ENCODE assay signal across 9 mouse cellular contexts in the genomic region with DNA sequence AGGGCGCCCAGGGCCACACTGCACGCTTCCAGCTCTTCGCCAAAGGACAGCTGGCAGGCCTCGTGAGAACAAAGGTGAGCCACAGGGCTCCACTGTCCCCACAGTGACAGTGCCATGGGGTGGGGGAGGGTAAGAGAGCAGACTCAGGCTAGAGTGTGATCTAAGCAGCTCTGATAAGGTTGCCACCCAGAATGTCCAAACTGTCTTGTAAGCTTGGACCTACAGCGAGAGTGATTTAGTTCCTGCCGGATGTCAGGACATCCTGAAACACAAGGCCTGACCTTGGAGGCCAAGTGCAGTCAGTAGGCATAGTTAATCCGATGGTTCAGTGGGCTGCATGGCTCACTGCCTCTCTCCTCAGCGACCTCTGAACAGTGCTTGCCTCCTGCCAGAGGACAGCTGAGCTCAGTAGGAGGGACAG. TPM values are rescaled to one million over a fixed set of nuclear protein-coding genes. Genes with fewer than 3 reads are reported as not detected.
DNase-seq lines count a peak whose midpoint lies in the region; ATAC-seq and TF ChIP-seq lines count a peak whose summit lies in the region.
"Had no signal": no experiment of that assay in that cellular context is flagged by ENCODE, and none has a peak within 500 bp of the region (broad histone marks: within the 10 kb centered on the region; RNA-seq: fewer than 3 reads in every experiment).

No protein-coding gene starts in this region.

- H3K4me2 ChIP-seq in neural tube, embryonic 12.5 days (replicated peaks) = 0 out of 2 replicates have a peak overlapping the region, but pooled peaks have one; percentile 4
- 0 out of 2 replicates have a peak overlapping the region, but pooled peaks have one; percentile 8 for H3K4me2 ChIP-seq in heart, embryonic 15.5 days
- no peak overlapping the region for H3K4me2 ChIP-seq in limb, embryonic 12.5 days
- H3K4me2 ChIP-seq in stomach, embryonic 15.5 days = no peak overlapping the region
- H3K4me2 ChIP-seq in hindbrain, postnatal 0 days (ENCODE audit: low read depth, low read length) = no peak overlapping the region

- H3K4me1 ChIP-seq in neural tube, embryonic 12.5 days = peaks cover 23% of the 10 kb centered on the region
- H3K4me1 ChIP-seq in heart, embryonic 15.5 days (replicated peaks) = peaks cover 27% of the 10 kb centered on the region
- H3K4me1 ChIP-seq in limb, embryonic 12.5 days (replicated peaks) = peaks cover 35% of the 10 kb centered on the region
- H3K4me1 ChIP-seq in stomach, embryonic 15.5 days = peaks cover 18% of the 10 kb centered on the region
- peaks cover 5% of the 10 kb centered on the region; the same call in 1 of the 2 replicates for H3K4me1 ChIP-seq in hindbrain, postnatal 0 days (ENCODE audit: insufficient read depth, low read length)

- no peaks in the 10 kb centered on the region for H3K36me3 ChIP-seq in neural tube, embryonic 12.5 days
- no peaks in the 10 kb centered on the region for H3K36me3 ChIP-seq in heart, embryonic 15.5 days
- no peaks in the 10 kb centered on the region for H3K36me3 ChIP-seq in limb, embryonic 12.5 days
- no peaks in the 10 kb centered on the region for H3K36me3 ChIP-seq in stomach, embryonic 15.5 days
- H3K36me3 ChIP-seq in hindbrain, postnatal 0 days (ENCODE audit: insufficient read depth, low read length) = no peaks in the 10 kb centered on the region

- TF ChIP-seq CTCF in hindbrain, postnatal 0 days (IDR thresholded peaks at IDR 0.05; ENCODE audit: low read depth) = no peak

- no peak; the same call in 1 of the 2 replicates for ATAC-seq in neural tube, embryonic 12.5 days (ENCODE audit: low FRiP score, low read depth)
- no peak for ATAC-seq in heart, embryonic 15.5 days (replicated peaks; ENCODE audit: insufficient number of reproducible peaks, insufficient read depth, low FRiP score, low read depth)
- ATAC-seq in limb, embryonic 12.5 days (ENCODE audit: insufficient number of reproducible peaks, insufficient read depth, low FRiP score, low TSS enrichment, low read depth) = no peak
- peak; percentile 9; the same call in 1 of the 2 replicates for ATAC-seq in stomach, embryonic 15.5 days (ENCODE audit: insufficient read depth, low FRiP score, low read depth)
- ATAC-seq in activated CD4-positive, CD25-positive, alpha-beta regulatory T cell, adult 4 months = no peak
- no peak for ATAC-seq in hindbrain, postnatal 0 days

- H3K9me3 ChIP-seq in neural tube, embryonic 12.5 days = no peaks in the 10 kb centered on the region
- H3K9me3 ChIP-seq in heart, embryonic 15.5 days (replicated peaks) = no peaks in the 10 kb centered on the region
- H3K9me3 ChIP-seq in limb, embryonic 12.5 days = no peaks in the 10 kb centered on the region; the same call in 1 of the 2 replicates
- no peaks in the 10 kb centered on the region for H3K9me3 ChIP-seq in stomach, embryonic 15.5 days
- no peaks in the 10 kb centered on the region for H3K9me3 ChIP-seq in hindbrain, postnatal 0 days (ENCODE audit: low read length)

- no peak overlapping the region for H3K27ac ChIP-seq in neural tube, embryonic 12.5 days
- peak overlapping the region; percentile 64 for H3K27ac ChIP-seq in heart, embryonic 15.5 days
- peak overlapping the region; percentile 53; the same call in 1 of the 2 replicates for H3K27ac ChIP-seq in limb, embryonic 12.5 days
- H3K27ac ChIP-seq in stomach, embryonic 15.5 days = peak overlapping the region; percentile 44; the same call in 1 of the 2 replicates
- H3K27ac ChIP-seq in hindbrain, postnatal 0 days = no peak overlapping the region; the same call in 1 of the 2 replicates

- no peak for DNase-seq in neural tube, embryonic 10.5 days (ENCODE audit: extremely low spot score, low spot score)
- no peak for DNase-seq in cerebellum, adult 11 months
- no peak for DNase-seq in hindbrain, postnatal 0 days (ENCODE audit: low spot score)

- no peaks in the 10 kb centered on the region for H3K27me3 ChIP-seq in neural tube, embryonic 12.5 days (replicated peaks)
- peaks cover 6% of the 10 kb centered on the region; the same call in 1 of the 2 replicates for H3K27me3 ChIP-seq in heart, embryonic 15.5 days
- H3K27me3 ChIP-seq in limb, embryonic 12.5 days = no peaks in the 10 kb centered on the region
- H3K27me3 ChIP-seq in stomach, embryonic 15.5 days (replicated peaks) = no peaks in the 10 kb centered on the region
- H3K27me3 ChIP-seq in hindbrain, postnatal 0 days (ENCODE audit: insufficient read depth, low read length) = no peaks in the 10 kb centered on the region

- 18% methylated on average over 8 of the region's 8 CpGs for WGBS in neural tube, embryonic 12.5 days
- WGBS in heart, embryonic 15.5 days = 29% methylated on average over 8 of the region's 8 CpGs
- 43% methylated on average over 8 of the region's 8 CpGs for WGBS in limb, embryonic 12.5 days
- 41% methylated on average over 8 of the region's 8 CpGs for WGBS in stomach, embryonic 15.5 days
- 12% methylated on average over 8 of the region's 8 CpGs for WGBS in hindbrain, postnatal 0 days

- H3K4me3 ChIP-seq in neural tube, embryonic 12.5 days = no peak overlapping the region
- no peak overlapping the region for H3K4me3 ChIP-seq in heart, embryonic 15.5 days
- no peak overlapping the region for H3K4me3 ChIP-seq in limb, embryonic 12.5 days (replicated peaks)
- H3K4me3 ChIP-seq in stomach, embryonic 15.5 days (replicated peaks) = no peak overlapping the region
- H3K4me3 ChIP-seq in hindbrain, postnatal 0 days (ENCODE audit: low read length) = no peak overlapping the region
- H3K4me3 ChIP-seq: erythroblast, embryonic 14.5 days had no signal

- H3K9ac ChIP-seq in neural tube, embryonic 12.5 days = 0 out of 2 replicates have a peak overlapping the region, but pooled peaks have one; percentile 13
- H3K9ac ChIP-seq in heart, embryonic 15.5 days = no peak overlapping the region
- no peak overlapping the region for H3K9ac ChIP-seq in limb, embryonic 12.5 days (replicated peaks)
- no peak overlapping the region for H3K9ac ChIP-seq in stomach, embryonic 15.5 days
- H3K9ac ChIP-seq in hindbrain, postnatal 0 days (replicated peaks; ENCODE audit: low read length) = no peak overlapping the region

RNA-seq across cellular contexts. Expression of gene Acy3, which starts 1.1 kb away (rescaled TPM):
- polyA plus RNA-seq in neural tube, embryonic 12.5 days (2016; fragmentation: Nextera tagmentation; extraction: Ambion mirVana) = 2.8 and 3.2 TPM in 2 replicates
- polyA plus RNA-seq in heart, embryonic 15.5 days (2015; fragmentation: Nextera tagmentation; extraction: Ambion mirVana) = 11.3 and 12.9 TPM in 2 replicates
- 3.6 and 3.7 TPM in 2 replicates for polyA plus RNA-seq in limb, embryonic 12.5 days (2016; fragmentation: Nextera tagmentation; extraction: Ambion mirVana)
- polyA plus RNA-seq in stomach, embryonic 15.5 days (2015; fragmentation: Nextera tagmentation; extraction: Ambion mirVana) = 9.2 and 9.8 TPM in 2 replicates
- 1 to 10 TPM; 1.2 to 1.6 TPM for polyA plus RNA-seq in activated CD4-positive, CD25-positive, alpha-beta regulatory T cell, adult 4 months (2017; shearing (Covaris generic))
- total RNA-seq in hindbrain, postnatal 0 days (2014; rRNA removed) = 3.3 and 7.3 TPM in 2 replicates
- polyA plus RNA-seq in hindbrain, postnatal 0 days (2015; fragmentation: Nextera tagmentation; extraction: Ambion mirVana) = 2.8 and 3.5 TPM in 2 replicates
- polyA plus RNA-seq: erythroblast, embryonic 14.5 days had no signal

RNA-seq across cellular contexts. Expression of gene Tbx10, which starts 7.3 kb away (rescaled TPM):
- polyA plus RNA-seq in neural tube, embryonic 12.5 days (2016; fragmentation: Nextera tagmentation; extraction: Ambion mirVana) = not detected in 2 replicates
- not detected in 2 replicates for polyA plus RNA-seq in heart, embryonic 15.5 days (2015; fragmentation: Nextera tagmentation; extraction: Ambion mirVana)
- polyA plus RNA-seq in limb, embryonic 12.5 days (2016; fragmentation: Nextera tagmentation; extraction: Ambion mirVana) = not detected in 2 replicates
- polyA plus RNA-seq in stomach, embryonic 15.5 days (2015; fragmentation: Nextera tagmentation; extraction: Ambion mirVana) = 0.21 and 0.31 TPM in 2 replicates
- polyA plus RNA-seq in activated CD4-positive, CD25-positive, alpha-beta regulatory T cell, adult 4 months (2017; shearing (Covaris generic)) = not detected
- not detected in 2 replicates for total RNA-seq in hindbrain, postnatal 0 days (2014; rRNA removed)
- polyA plus RNA-seq in hindbrain, postnatal 0 days (2015; fragmentation: Nextera tagmentation; extraction: Ambion mirVana) = 0.36 and 0.39 TPM in 2 replicates
- polyA plus RNA-seq: erythroblast, embryonic 14.5 days had no signal

RNA-seq across cellular contexts. Expression of gene Aldh3b2, which starts 13.1 kb away (rescaled TPM):
- polyA plus RNA-seq in neural tube, embryonic 12.5 days (2016; fragmentation: Nextera tagmentation; extraction: Ambion mirVana) = 0.65 and 0.68 TPM in 2 replicates
- 0.16 and 1.2 TPM in 2 replicates for polyA plus RNA-seq in heart, embryonic 15.5 days (2015; fragmentation: Nextera tagmentation; extraction: Ambion mirVana)
- 2.7 and 3.6 TPM in 2 replicates for polyA plus RNA-seq in limb, embryonic 12.5 days (2016; fragmentation: Nextera tagmentation; extraction: Ambion mirVana)
- polyA plus RNA-seq in stomach, embryonic 15.5 days (2015; fragmentation: Nextera tagmentation; extraction: Ambion mirVana) = 14.6 and 22.8 TPM in 2 replicates
- not detected for polyA plus RNA-seq in activated CD4-positive, CD25-positive, alpha-beta regulatory T cell, adult 4 months (2017; shearing (Covaris generic))
- total RNA-seq in hindbrain, postnatal 0 days (2014; rRNA removed) = 0.32 and 1.1 TPM in 2 replicates
- 0.95 and 1.4 TPM in 2 replicates for polyA plus RNA-seq in hindbrain, postnatal 0 days (2015; fragmentation: Nextera tagmentation; extraction: Ambion mirVana)

RNA-seq across cellular contexts. Expression of gene Nudt8, which starts 15.1 kb away (rescaled TPM):
- 20.6 and 22.8 TPM in 2 replicates for polyA plus RNA-seq in neural tube, embryonic 12.5 days (2016; fragmentation: Nextera tagmentation; extraction: Ambion mirVana)
- 53.0 and 55.9 TPM in 2 replicates for polyA plus RNA-seq in heart, embryonic 15.5 days (2015; fragmentation: Nextera tagmentation; extraction: Ambion mirVana)
- polyA plus RNA-seq in limb, embryonic 12.5 days (2016; fragmentation: Nextera tagmentation; extraction: Ambion mirVana) = 30.8 and 31.5 TPM in 2 replicates
- 32.2 and 33.6 TPM in 2 replicates for polyA plus RNA-seq in stomach, embryonic 15.5 days (2015; fragmentation: Nextera tagmentation; extraction: Ambion mirVana)
- 10 to 100 TPM; 17.3 to 17.8 TPM for polyA plus RNA-seq in activated CD4-positive, CD25-positive, alpha-beta regulatory T cell, adult 4 months (2017; shearing (Covaris generic))
- total RNA-seq in hindbrain, postnatal 0 days (2014; rRNA removed) = 23.5 and 29.1 TPM in 2 replicates
- polyA plus RNA-seq in hindbrain, postnatal 0 days (2015; fragmentation: Nextera tagmentation; extraction: Ambion mirVana) = 25.9 and 26.0 TPM in 2 replicates

RNA-seq across cellular contexts. Expression of gene Gm49405, which starts 15.2 kb away (rescaled TPM):
- 4.3 TPM in 2 replicates for polyA plus RNA-seq in neural tube, embryonic 12.5 days (2016; fragmentation: Nextera tagmentation; extraction: Ambion mirVana)
- 4.5 and 5.4 TPM in 2 replicates for polyA plus RNA-seq in heart, embryonic 15.5 days (2015; fragmentation: Nextera tagmentation; extraction: Ambion mirVana)
- 4.6 and 5.5 TPM in 2 replicates for polyA plus RNA-seq in limb, embryonic 12.5 days (2016; fragmentation: Nextera tagmentation; extraction: Ambion mirVana)
- polyA plus RNA-seq in stomach, embryonic 15.5 days (2015; fragmentation: Nextera tagmentation; extraction: Ambion mirVana) = 3.5 and 3.8 TPM in 2 replicates
- polyA plus RNA-seq in activated CD4-positive, CD25-positive, alpha-beta regulatory T cell, adult 4 months (2017; shearing (Covaris generic)) = under 1 TPM; 0.19 to 0.42 TPM
- total RNA-seq in hindbrain, postnatal 0 days (2014; rRNA removed) = 2.5 and 3.5 TPM in 2 replicates
- polyA plus RNA-seq in hindbrain, postnatal 0 days (2015; fragmentation: Nextera tagmentation; extraction: Ambion mirVana) = 2.1 and 2.2 TPM in 2 replicates

Comparison
In these comparisons a context has a peak if more than half of its experiments do, and no peak if none do; other contexts are left out.
1. H3K27ac ChIP-seq: peak in heart, embryonic 15.5 days (single experiment), limb, embryonic 12.5 days (single experiment) and stomach, embryonic 15.5 days (single experiment); none in neural tube, embryonic 12.5 days (single experiment) and hindbrain, postnatal 0 days (single experiment).
2. H3K4me2 ChIP-seq: peak in neural tube, embryonic 12.5 days (single experiment) and heart, embryonic 15.5 days (single experiment); none in limb, embryonic 12.5 days (single experiment), stomach, embryonic 15.5 days (single experiment) and hindbrain, postnatal 0 days (single experiment).